ENCODE assay signal across 9 mouse cellular contexts in genomic region chr2:167982646-167983045, GRCm38 (mm10). TPM values are rescaled to one million over a fixed set of nuclear protein-coding genes. Genes with fewer than 3 reads are reported as not detected.
A peak's percentile ranks its signal among the peaks of the same experiment; 100 is the strongest.
DNase-seq lines count a peak whose midpoint lies in the region; ATAC-seq lines count a peak whose summit lies in the region.
"Had no signal": no experiment of that assay in that cellular context is flagged by ENCODE, and none has a peak within 500 bp of the region (broad histone marks: within the 10 kb centered on the region; RNA-seq: fewer than 3 reads in every experiment).

No protein-coding gene starts in this region.

- no peak for DNase-seq in heart, embryonic 10.5 days (ENCODE audit: low spot score)
- no peak for DNase-seq in heart, adult 9 months (ENCODE audit: low spot score in 2 of 2)
- peak; percentile 33 for DNase-seq in right cerebral cortex, postnatal 14 days
- no peak for DNase-seq in right cerebral cortex, adult 18-20 months
- peak; percentile 32 for DNase-seq in splenic B cell, adult 2 months (ENCODE audit: low read depth, low spot score)
- DNase-seq in thymus, postnatal 10 days (ENCODE audit: low spot score in 2 of 2) = no peak
- DNase-seq: gastrocnemius, postnatal 10 days had no signal

- peaks cover 26% of the 10 kb centered on the region for H3K36me3 ChIP-seq in heart, embryonic 10.5 days
- peaks cover 16% of the 10 kb centered on the region for H3K36me3 ChIP-seq in liver, embryonic 12.5 days
- peaks cover 5% of the 10 kb centered on the region for H3K36me3 ChIP-seq in splenic B cell, adult 2 months (ENCODE audit: control insufficient read depth, insufficient read depth, low read length, poor library complexity, severe bottlenecking)

- peak; percentile 36; the same call in 1 of the 2 replicates for ATAC-seq in liver, embryonic 12.5 days

- no peak overlapping the region for H3K4me2 ChIP-seq in liver, embryonic 12.5 days
- H3K4me2 ChIP-seq: embryonic facial prominence, embryonic 12.5 days had no signal

- peaks cover 55% of the 10 kb centered on the region for H3K4me1 ChIP-seq in heart, embryonic 10.5 days
- peaks cover 21% of the 10 kb centered on the region for H3K4me1 ChIP-seq in liver, embryonic 12.5 days

- H3K9me3 ChIP-seq in heart, embryonic 10.5 days = no peaks in the 10 kb centered on the region
- H3K9me3 ChIP-seq in liver, embryonic 12.5 days (replicated peaks) = no peaks in the 10 kb centered on the region
- H3K9me3 ChIP-seq: embryonic facial prominence, embryonic 12.5 days had no signal

- H3K9ac ChIP-seq in liver, embryonic 12.5 days = no peak overlapping the region
- H3K9ac ChIP-seq: embryonic facial prominence, embryonic 12.5 days had no signal

- peak overlapping the region; percentile 12; the same call in 1 of the 2 replicates for H3K27ac ChIP-seq in heart, embryonic 10.5 days
- no peak overlapping the region for H3K27ac ChIP-seq in liver, embryonic 12.5 days
- H3K27ac ChIP-seq: embryonic facial prominence, embryonic 12.5 days had no signal

- H3K27me3 ChIP-seq in heart, embryonic 10.5 days (ENCODE audit: insufficient read depth, poor library complexity, severe bottlenecking) = 0 out of 2 replicates have a peak, but pooled peaks cover 4% of the 10 kb centered on the region
- 0 out of 2 replicates have a peak, but pooled peaks cover 7% of the 10 kb centered on the region for H3K27me3 ChIP-seq in liver, embryonic 12.5 days (replicated peaks)
- H3K27me3 ChIP-seq in splenic B cell, adult 2 months (ENCODE audit: control insufficient read depth, insufficient read depth, low read length, poor library complexity, severe bottlenecking) = no peaks in the 10 kb centered on the region
- H3K27me3 ChIP-seq: embryonic facial prominence, embryonic 12.5 days had no signal

- WGBS in heart, embryonic 10.5 days = 58% methylated on average over 9 of the region's 9 CpGs
- WGBS in liver, embryonic 12.5 days (ENCODE audit: insufficient replicate concordance) = 56% methylated on average over 9 of the region's 9 CpGs

- H3K4me3 ChIP-seq in heart, embryonic 10.5 days = no peak overlapping the region
- no peak overlapping the region for H3K4me3 ChIP-seq in liver, embryonic 12.5 days
- H3K4me3 ChIP-seq: embryonic facial prominence, embryonic 12.5 days had no signal

RNA-seq across cellular contexts. Expression of gene Ripor3, which starts 27.8 kb away (rescaled TPM):
- 1.3 and 2.5 TPM in 2 replicates for polyA plus RNA-seq in heart, embryonic 10.5 days (2016; fragmentation: Nextera tagmentation; extraction: Ambion mirVana)
- 2.4 and 2.9 TPM in 2 replicates for polyA plus RNA-seq in liver, embryonic 12.5 days (2016; fragmentation: Nextera tagmentation; extraction: Ambion mirVana)

RNA-seq across cellular contexts. Expression of gene Ptpn1, which starts 50.8 kb away (rescaled TPM):
- 45.3 and 58.3 TPM in 2 replicates for polyA plus RNA-seq in heart, embryonic 10.5 days (2016; fragmentation: Nextera tagmentation; extraction: Ambion mirVana)
- polyA plus RNA-seq in liver, embryonic 12.5 days (2016; fragmentation: Nextera tagmentation; extraction: Ambion mirVana) = 38.4 and 39.2 TPM in 2 replicates

Comparison
In these comparisons a context has a peak if more than half of its experiments do, and no peak if none do; other contexts are left out.
1. DNase-seq: peak in right cerebral cortex, postnatal 14 days (single experiment) and splenic B cell, adult 2 months (single experiment); none in heart, embryonic 10.5 days (single experiment), heart, adult 9 months (0 of 2), right cerebral cortex, adult 18-20 months (single experiment) and thymus, postnatal 10 days (0 of 2).